Mouse (Mus musculus) brain, adult 2 months (tissue): ENCODE data around the gene Serpina6.

Experiments used
- DNase-seq: peaks from one replicate; pipeline ENCODE4 v3.0.0; 2011; ENCODE audit warnings: low read depth, low spot score

Gene Serpina6

GRCm38 (mm10) chr12:103655123-103656044, 1.6 kb downstream of the Serpina6 start:
- no peak for DNase-seq

- DNase-seq, result no peak
Observed at GRCm38 (mm10) chr12:103653836-103654235, 3.2 kb downstream of the Serpina6 start.

GRCm38 (mm10) chr12:103646314-103646713, 10.7 kb downstream of the Serpina6 start:
- no peak for DNase-seq

- DNase-seq, result no peak
Observed at GRCm38 (mm10) chr12:103644601-103645000, 12.4 kb downstream of the Serpina6 start.

- no peak for DNase-seq
Observed at GRCm38 (mm10) chr12:103643818-103644217, 13.2 kb downstream of the Serpina6 start.

GRCm38 (mm10) chr12:103643336-103643735, 13.7 kb downstream of the Serpina6 start:
- peak; percentile 63 for DNase-seq

GRCm38 (mm10) chr12:103635846-103636245, 21.2 kb downstream of the Serpina6 start:
- DNase-seq, result peak; percentile 10

- peak; percentile 54 for DNase-seq
Observed at GRCm38 (mm10) chr12:103634430-103634829, 22.6 kb downstream of the Serpina6 start.

GRCm38 (mm10) chr12:103631203-103631612, 25.8 kb downstream of the Serpina6 start, which contains the start of gene Serpina10:
Gene Serpina10 (minus strand): TSS chr12:103631444.
- no peak for DNase-seq

- DNase-seq, result no peak
Observed at GRCm38 (mm10) chr12:103616860-103617261, 40.2 kb downstream of the Serpina6 start.

GRCm38 (mm10) chr12:103615734-103616133, 41.3 kb downstream of the Serpina6 start:
- DNase-seq, result no peak

GRCm38 (mm10) chr12:103615141-103615540, 41.9 kb downstream of the Serpina6 start:
- DNase-seq, result no peak

- DNase-seq, result no peak
Observed at GRCm38 (mm10) chr12:103601839-103602238, 55.2 kb downstream of the Serpina6 start.

GRCm38 (mm10) chr12:103600364-103600763, 56.6 kb downstream of the Serpina6 start:
- DNase-seq, result no peak

- DNase-seq, result no peak
Observed at GRCm38 (mm10) chr12:103598411-103598810, 58.6 kb downstream of the Serpina6 start.
